Mouse (Mus musculus) lung, postnatal 0 days (tissue): ENCODE measurements at regions not wholly inside any gene's neighbourhood (a gene's known extent, or its start where the extent isn't known, plus 50 kb on each side); places are given as distances from the start of the nearest gene placed in this dataset.
"Not testable (repeated sequence)": the region's sequence is repeated elsewhere in the genome, so short reads cannot be mapped to it uniquely, and the experiment has no call there.

Experiments
- CTCF ChIP-seq: IDR thresholded peaks from 2 replicates; pipeline ENCODE4 v1.5.1; 2016; ENCODE audit warnings: antibody characterized with exemption, mild to moderate bottlenecking
- EP300 ChIP-seq: IDR thresholded peaks from 2 replicates; pipeline ENCODE4 v1.6.1; 2016; ENCODE audit warnings: antibody characterized with exemption, mild to moderate bottlenecking, control low read depth

DNA sequence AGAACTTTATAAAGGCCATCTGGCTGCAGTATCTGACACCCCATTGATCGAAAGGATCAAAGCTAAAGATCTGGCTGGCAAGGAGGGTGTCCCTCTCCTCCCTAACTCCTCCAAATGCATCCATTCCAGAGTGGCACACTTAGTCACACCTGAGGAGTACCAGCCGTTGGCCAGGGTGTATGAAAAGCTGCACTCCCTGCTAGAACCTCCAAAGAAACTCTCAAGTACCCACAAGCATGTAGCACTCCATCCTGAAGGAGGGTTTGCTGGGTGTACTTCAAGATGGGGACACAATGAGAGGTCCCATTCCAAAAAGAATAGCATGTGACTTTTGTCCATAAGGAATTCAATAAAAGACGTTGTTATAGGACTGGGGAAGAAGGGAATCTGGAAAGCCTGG is 100.4 kb downstream of the Ero1lb start:
- TF ChIP-seq EP300, CTCF: not testable (repeated sequence)
